In genomic region chr11:85818401-85818800, GRCm38 (mm10) we compare ENCODE assay signal across 19 mouse cellular contexts. TPM values are rescaled to one million over a fixed set of nuclear protein-coding genes. Genes with fewer than 3 reads are reported as not detected.
DNase-seq lines count a peak whose midpoint lies in the region; ATAC-seq and TF ChIP-seq lines count a peak whose summit lies in the region.
"Had no signal": no experiment of that assay in that cellular context is flagged by ENCODE, and none has a peak within 500 bp of the region (broad histone marks: within the 10 kb centered on the region; RNA-seq: fewer than 3 reads in every experiment).

No protein-coding gene starts in this region.

- no peak overlapping the region for H3K27ac ChIP-seq in kidney, embryonic 14.5 days (ENCODE audit: low read depth, low read length)
- H3K27ac ChIP-seq in cerebellum, adult 2 months (ENCODE audit: insufficient read depth, low read length) = no peak overlapping the region
- H3K27ac ChIP-seq: hindbrain, embryonic 12.5 days had no signal

- H3K4me2 ChIP-seq in kidney, embryonic 14.5 days (replicated peaks; ENCODE audit: low read depth, low read length) = no peak overlapping the region
- H3K4me2 ChIP-seq: hindbrain, embryonic 12.5 days had no signal

- TF ChIP-seq CTCF in cerebellum, adult 2 months (IDR thresholded peaks at IDR 0.05; ENCODE audit: borderline replicate concordance, insufficient read depth, low read depth, low read length) = no peak

- H3K9ac ChIP-seq in kidney, embryonic 14.5 days (ENCODE audit: low read depth, low read length) = no peak overlapping the region
- H3K9ac ChIP-seq: hindbrain, embryonic 12.5 days had no signal

- DNase-seq in embryo, embryonic 10 days (ENCODE audit: low spot score) = peak; percentile 38
- DNase-seq in embryo, embryonic 9.5 days (ENCODE audit: extremely low spot score) = no peak
- DNase-seq in kidney, adult 11 months = peak; percentile 62
- DNase-seq in urinary bladder, postnatal 14 days (ENCODE audit: low spot score) = peak; percentile 66
- no peak for DNase-seq in urinary bladder, adult 2 months (ENCODE audit: low spot score)
- no peak for DNase-seq in cerebellum, adult 2 months
- DNase-seq: B cell, adult 2 months; cerebellum, adult 18-20 months; heart, adult 18-20 months; lung, postnatal 10 days; midbrain, embryonic 14.5 days; right cerebral cortex, postnatal 4 days; thymus, postnatal 36 days had no signal

- H3K9me3 ChIP-seq in kidney, embryonic 14.5 days (ENCODE audit: control insufficient read depth, low read length) = no peaks in the 10 kb centered on the region
- H3K9me3 ChIP-seq: hindbrain, embryonic 12.5 days had no signal

- 0 out of 2 replicates have a peak, but pooled peaks cover 2% of the 10 kb centered on the region for H3K27me3 ChIP-seq in kidney, embryonic 14.5 days (ENCODE audit: control insufficient read depth, insufficient read depth, low read length)
- H3K27me3 ChIP-seq in cerebellum, adult 2 months (ENCODE audit: control insufficient read depth, insufficient read depth, low read length) = no peaks in the 10 kb centered on the region
- H3K27me3 ChIP-seq: Patski had no signal

- no peaks in the 10 kb centered on the region for H3K36me3 ChIP-seq in kidney, embryonic 14.5 days (ENCODE audit: control insufficient read depth, insufficient read depth, low read length)
- H3K36me3 ChIP-seq: hindbrain, embryonic 12.5 days had no signal

- ATAC-seq in kidney, embryonic 14.5 days (ENCODE audit: low FRiP score, low TSS enrichment) = no peak
- ATAC-seq: inflammation-experienced regulatory T-cells, adult 6 months; Patski had no signal

- no peak overlapping the region for H3K4me3 ChIP-seq in kidney, embryonic 14.5 days (ENCODE audit: low read length)
- H3K4me3 ChIP-seq in cerebellum, adult 2 months (replicated peaks; ENCODE audit: insufficient read depth, low read depth, low read length) = no peak overlapping the region
- H3K4me3 ChIP-seq: hindbrain, embryonic 12.5 days had no signal

- peaks cover 39% of the 10 kb centered on the region for H3K4me1 ChIP-seq in kidney, embryonic 14.5 days (ENCODE audit: control insufficient read depth, insufficient read depth, low read length)
- no peaks in the 10 kb centered on the region for H3K4me1 ChIP-seq in cerebellum, adult 2 months (ENCODE audit: control insufficient read depth, insufficient read depth, low read length)

- TF ChIP-seq POLR2A in cerebellum, adult 2 months (IDR thresholded peaks at IDR 0.05; ENCODE audit: borderline replicate concordance, insufficient read depth, low read length) = no peak

- 85% methylated on average over 3 of the region's 3 CpGs for WGBS in kidney, embryonic 14.5 days
- 96% methylated on average over 3 of the region's 3 CpGs for WGBS in cerebellum, adult 2 months

RNA-seq across cellular contexts. Expression of gene Tbx2, which starts 13.9 kb away (rescaled TPM):
- 18.2 and 19.8 TPM in 2 replicates for polyA plus RNA-seq in kidney, embryonic 14.5 days (2014; fragmentation: Nextera tagmentation; extraction: Ambion mirVana)
- 130 and 133 TPM in 2 replicates for polyA plus RNA-seq in urinary bladder, adult 2 months (2012; rRNA removed)
- polyA plus RNA-seq in cerebellum, adult 2 months (2012; rRNA removed) = 3.2 and 3.5 TPM in 2 replicates
- polyA plus RNA-seq: inflammation-experienced regulatory T-cells, adult 6 months had no signal

RNA-seq across cellular contexts. Expression of gene Gm11444, which starts 31.7 kb away (rescaled TPM):
- polyA plus RNA-seq in kidney, embryonic 14.5 days (2014; fragmentation: Nextera tagmentation; extraction: Ambion mirVana) = not detected in 2 replicates
- not detected in 2 replicates for polyA plus RNA-seq in urinary bladder, adult 2 months (2012; rRNA removed)
- not detected in 2 replicates for polyA plus RNA-seq in cerebellum, adult 2 months (2012; rRNA removed)
- polyA plus RNA-seq: embryonic facial prominence, embryonic 14.5 days; hindbrain, embryonic 12.5 days; inflammation-experienced regulatory T-cells, adult 6 months; liver, adult 2 months; midbrain, embryonic 14.5 days; Patski had no signal

Comparison
In these comparisons a context has a peak if more than half of its experiments do, and no peak if none do; other contexts are left out.
1. DNase-seq: peak in embryo, embryonic 10 days (single experiment), kidney, adult 11 months (single experiment) and urinary bladder, postnatal 14 days (single experiment); none in embryo, embryonic 9.5 days (single experiment), urinary bladder, adult 2 months (single experiment) and cerebellum, adult 2 months (0 of 2).